Mouse (Mus musculus) G1E (cell line): ENCODE results near the gene Trim2.

Source experiments
- CTCF ChIP-seq: IDR thresholded peaks from 2 replicates; pipeline ENCODE4 v1.5.1; 2012; ENCODE audit warnings: low read depth, low read length, inconsistent platforms, mixed read lengths
- GATA1 ChIP-seq: IDR thresholded peaks from 2 replicates; pipeline ENCODE4 v1.6.1; 2012; ENCODE audit warnings: borderline replicate concordance, low read length, inconsistent platforms, mixed read lengths
- POLR2AphosphoS5 ChIP-seq: IDR thresholded peaks from 2 replicates; pipeline ENCODE4 v1.6.1; 2012; ENCODE audit warnings: low read depth, low read length, inconsistent platforms; ENCODE audit not compliant: insufficient replicate concordance

DNA sequence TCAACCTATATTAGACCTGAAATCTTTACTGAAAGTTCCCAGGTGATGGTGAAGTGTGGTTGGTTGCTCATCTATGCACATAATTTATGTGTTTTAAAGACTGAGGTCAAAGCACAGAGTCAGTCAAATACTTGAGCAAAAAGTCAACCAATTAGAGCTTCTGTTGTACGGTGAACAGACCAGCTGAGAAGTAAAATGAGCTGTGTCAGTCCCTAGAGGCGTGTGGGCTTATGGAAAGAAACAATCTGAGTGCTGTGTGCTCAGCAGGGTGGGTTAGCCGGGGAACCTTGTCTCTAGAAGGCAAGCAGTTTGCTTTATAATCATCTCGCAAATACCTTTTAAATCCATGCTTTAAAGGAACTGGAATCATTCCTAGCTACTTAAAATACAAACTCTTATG, 149.7 kb downstream of the Trim2 start:
- TF ChIP-seq CTCF (no peak), GATA1 (no peak), POLR2AphosphoS5 (no peak)
